Mouse (Mus musculus) hindbrain, embryonic 10.5 days (tissue): ENCODE data around the gene Tanc2. TPM values are rescaled to one million over a fixed set of nuclear protein-coding genes. Genes with fewer than 3 reads are reported as not detected.

Source experiments
- DNase-seq: peaks from one replicate; pipeline ENCODE4 v3.0.0-alpha.2; 2017; ENCODE audit warnings: low spot score
- H3K27ac ChIP-seq: fragments of 300-500 bp; sonication (generic); 2 replicates; pipeline ENCODE4 v1.5.1; 2016; ENCODE audit warnings: mild to moderate bottlenecking, moderate library complexity
- H3K27me3 ChIP-seq: fragments of 300-500 bp; sonication (generic); 2 replicates; pipeline ENCODE4 v1.6.1; 2016; ENCODE audit warnings: mild to moderate bottlenecking; ENCODE audit not compliant: poor library complexity, insufficient read depth, severe bottlenecking
- H3K36me3 ChIP-seq: fragments of 300-500 bp; sonication (generic); 2 replicates; pipeline ENCODE4 v1.6.1; 2016; ENCODE audit warnings: mild to moderate bottlenecking, moderate library complexity
- H3K4me1 ChIP-seq: fragments of 300-500 bp; sonication (generic); replicated peaks from 2 replicates; pipeline ENCODE4 v1.6.1; 2016; ENCODE audit warnings: mild to moderate bottlenecking
- H3K4me3 ChIP-seq: fragments of 300-500 bp; sonication (generic); 2 replicates; pipeline ENCODE4 v1.5.1; 2016; ENCODE audit warnings: mild to moderate bottlenecking, moderate library complexity
- H3K9me3 ChIP-seq: fragments of 300-500 bp; sonication (generic); 2 replicates; pipeline ENCODE4 v1.6.1; 2016; ENCODE audit warnings: mild to moderate bottlenecking, moderate library complexity
- WGBS: fragments of 180-500 bp; shearing (Covaris S2); methylation state at CpG from one replicate; pipeline ENCODE4 v1.1.7; 2016; 5-methylcytosine and 5-hydroxymethylcytosine counted together
- polyA plus RNA-seq: library from polyadenylated mRNA; unstranded; fragments of >200 nt; fragmentation: Nextera tagmentation; extraction: Ambion mirVana; gene quantifications from 2 replicates; pipeline ENCODE4 v1.2.1, GENCODE M21; 2016

The Tanc2 gene
- polyA plus RNA-seq, 1 experiment from 2014 or later, result 13.9 TPM

GRCm38 (mm10) chr11:105678996-105679395 is 89.2 kb downstream of the Tanc2 start:
- no peaks in the 10 kb centered on the region for H3K4me1 ChIP-seq
- no peak for DNase-seq
- H3K27me3 ChIP-seq, result no peaks in the 10 kb centered on the region
- 85% methylated on average over 1 of the region's 1 CpGs for WGBS
- no peak overlapping the region for H3K4me3 ChIP-seq
- no peak overlapping the region for H3K27ac ChIP-seq
- H3K9me3 ChIP-seq, result no peaks in the 10 kb centered on the region
- H3K36me3 ChIP-seq, result 0 out of 2 replicates have a peak, but pooled peaks cover 3% of the 10 kb centered on the region

- H3K4me1 ChIP-seq, result no peaks in the 10 kb centered on the region
- H3K9me3 ChIP-seq, result no peaks in the 10 kb centered on the region
- no peaks in the 10 kb centered on the region for H3K27me3 ChIP-seq
- DNase-seq, result no peak
- no peak overlapping the region for H3K4me3 ChIP-seq
- H3K36me3 ChIP-seq, result no peaks in the 10 kb centered on the region
- H3K27ac ChIP-seq, result no peak overlapping the region
Observed at GRCm38 (mm10) chr11:105684747-105685146, 95.0 kb downstream of the Tanc2 start.

DNA sequence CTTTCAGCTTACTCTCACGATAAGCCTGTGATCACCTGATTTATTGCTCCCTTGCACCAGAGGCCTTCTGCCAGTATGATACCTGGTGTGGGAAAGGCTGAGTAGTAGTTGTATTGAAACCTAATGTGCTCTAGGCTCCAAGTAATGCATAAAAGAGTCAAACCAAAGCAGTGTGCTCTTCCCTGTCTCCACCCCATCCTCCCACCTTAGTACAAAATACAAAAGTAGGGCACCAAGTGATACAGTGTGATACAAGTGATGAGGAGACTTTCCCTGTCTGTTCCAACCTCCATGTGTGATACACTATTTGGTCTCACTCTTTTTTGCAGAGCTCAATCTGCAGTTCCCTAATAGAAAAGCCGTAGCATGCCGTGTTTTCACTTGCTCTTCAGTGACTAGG is 110.7 kb downstream of the Tanc2 start:
- no peaks in the 10 kb centered on the region for H3K9me3 ChIP-seq
- 88% methylated on average over 3 of the region's 3 CpGs for WGBS
- DNase-seq, result no peak
- no peaks in the 10 kb centered on the region for H3K36me3 ChIP-seq
- H3K4me3 ChIP-seq, result no peak overlapping the region
- H3K27me3 ChIP-seq, result no peaks in the 10 kb centered on the region
- no peaks in the 10 kb centered on the region for H3K4me1 ChIP-seq
- H3K27ac ChIP-seq, result no peak overlapping the region

DNA sequence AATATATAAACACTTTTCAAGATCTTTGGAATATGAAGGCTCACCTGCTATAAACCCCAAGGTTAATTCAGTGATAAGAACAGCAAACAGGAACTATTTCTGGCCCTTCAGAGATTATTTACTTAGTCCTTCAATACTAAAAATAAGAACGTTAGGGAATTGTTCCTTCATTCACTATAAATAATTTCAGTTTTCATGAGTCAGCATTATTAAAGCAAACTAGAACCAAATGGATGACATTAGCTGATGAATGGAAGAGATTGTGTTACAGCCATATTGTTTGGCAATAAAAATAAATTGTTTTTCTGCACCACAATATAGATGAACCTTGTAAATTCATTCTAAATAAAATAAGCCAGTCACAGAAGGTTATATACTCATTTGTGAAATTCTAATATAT is 129.9 kb downstream of the Tanc2 start:
- 79% methylated on average over 1 of the region's 1 CpGs for WGBS
- Histone ChIP-seq H3K36me3 (no peaks in the 10 kb centered on the region), H3K27ac (no peak overlapping the region), H3K4me1 (no peaks in the 10 kb centered on the region), H3K27me3 (no peaks in the 10 kb centered on the region), H3K9me3 (no peaks in the 10 kb centered on the region), H3K4me3 (no peak overlapping the region)
- no peak for DNase-seq

DNA sequence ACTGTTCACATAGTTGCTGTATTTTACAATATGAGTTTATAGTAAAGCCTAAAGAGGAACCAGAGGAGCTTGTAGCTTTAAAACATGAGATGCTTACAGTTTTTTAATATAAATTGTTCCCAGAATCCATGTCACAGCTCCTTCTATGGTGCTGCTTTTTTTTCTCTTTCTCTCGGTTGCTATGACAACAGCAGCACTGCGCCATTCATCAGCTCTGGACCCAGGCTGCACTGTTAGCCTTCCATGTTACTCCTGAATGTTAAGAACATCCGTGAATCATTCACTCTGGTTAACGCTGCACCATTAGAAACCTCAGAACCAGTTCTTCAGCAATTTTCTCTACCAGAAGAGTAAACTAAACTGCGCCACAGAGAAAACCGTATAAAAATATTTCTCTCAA is 141.8 kb downstream of the Tanc2 start:
- H3K36me3 ChIP-seq, result no peaks in the 10 kb centered on the region
- H3K9me3 ChIP-seq, result no peaks in the 10 kb centered on the region
- no peaks in the 10 kb centered on the region for H3K27me3 ChIP-seq
- peaks cover 9% of the 10 kb centered on the region for H3K4me1 ChIP-seq
- H3K27ac ChIP-seq, result no peak overlapping the region
- peak; percentile 11 for DNase-seq
- 62% methylated on average over 6 of the region's 6 CpGs for WGBS
- H3K4me3 ChIP-seq, result no peak overlapping the region

DNA sequence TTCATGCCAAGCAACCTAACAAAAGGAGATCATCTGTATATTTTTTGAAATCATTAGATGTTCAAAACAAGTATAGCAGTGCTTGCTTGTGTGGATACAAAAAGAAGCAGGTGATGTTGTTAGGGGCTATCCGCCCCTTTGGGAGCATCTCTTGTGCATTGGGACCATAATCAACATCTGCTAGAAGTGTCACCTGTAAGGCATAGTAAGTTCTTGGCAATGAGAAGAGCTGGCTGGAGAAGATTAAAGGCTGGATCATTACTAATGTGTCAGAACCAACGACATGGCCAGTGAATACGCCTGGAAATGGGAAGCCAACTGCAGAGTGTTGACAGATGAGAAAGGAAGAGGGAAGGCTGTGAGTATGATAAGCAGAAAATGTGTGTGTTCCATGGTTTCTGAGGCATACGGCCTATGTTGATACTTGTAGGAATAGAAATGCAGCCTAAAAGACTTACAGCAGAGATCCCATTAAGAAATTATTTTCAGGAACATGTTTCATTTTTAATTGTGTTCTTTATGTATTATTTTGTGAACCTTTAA is 142.3 kb downstream of the Tanc2 start:
- H3K36me3 ChIP-seq, result peaks cover under 1% of the 10 kb centered on the region; the same call in 1 of the 2 replicates
- H3K27me3 ChIP-seq, result no peaks in the 10 kb centered on the region
- no peak overlapping the region for H3K4me3 ChIP-seq
- H3K9me3 ChIP-seq, result no peaks in the 10 kb centered on the region
- no peak overlapping the region for H3K27ac ChIP-seq
- WGBS, result 72% methylated on average over 4 of the region's 4 CpGs
- H3K4me1 ChIP-seq, result peaks cover 9% of the 10 kb centered on the region
- no peak for DNase-seq

DNA sequence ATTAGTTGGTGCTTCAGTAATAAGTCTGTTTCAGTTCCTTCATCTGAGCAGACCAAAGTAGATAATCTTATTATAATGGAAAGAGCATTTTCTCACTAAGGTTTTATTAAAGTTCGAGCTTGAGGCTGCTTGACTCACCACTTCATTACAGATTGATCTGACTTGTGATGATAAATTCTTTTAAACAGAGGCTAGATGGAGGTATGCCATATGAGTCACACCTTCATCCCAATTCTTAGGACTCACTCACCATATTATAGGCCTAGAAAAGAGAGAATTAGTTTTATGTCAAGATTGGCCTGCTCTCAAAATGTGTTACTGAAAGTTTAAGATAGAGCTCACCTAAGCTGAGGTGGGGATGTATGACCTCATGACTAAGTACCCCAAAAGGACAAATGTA is 153.4 kb downstream of the Tanc2 start:
- H3K4me1 ChIP-seq, result no peaks in the 10 kb centered on the region
- H3K27me3 ChIP-seq, result no peaks in the 10 kb centered on the region
- 91% methylated on average over 1 of the region's 1 CpGs for WGBS
- no peak for DNase-seq
- H3K4me3 ChIP-seq, result no peak overlapping the region
- no peaks in the 10 kb centered on the region for H3K36me3 ChIP-seq
- H3K9me3 ChIP-seq, result no peaks in the 10 kb centered on the region
- no peak overlapping the region for H3K27ac ChIP-seq

DNA sequence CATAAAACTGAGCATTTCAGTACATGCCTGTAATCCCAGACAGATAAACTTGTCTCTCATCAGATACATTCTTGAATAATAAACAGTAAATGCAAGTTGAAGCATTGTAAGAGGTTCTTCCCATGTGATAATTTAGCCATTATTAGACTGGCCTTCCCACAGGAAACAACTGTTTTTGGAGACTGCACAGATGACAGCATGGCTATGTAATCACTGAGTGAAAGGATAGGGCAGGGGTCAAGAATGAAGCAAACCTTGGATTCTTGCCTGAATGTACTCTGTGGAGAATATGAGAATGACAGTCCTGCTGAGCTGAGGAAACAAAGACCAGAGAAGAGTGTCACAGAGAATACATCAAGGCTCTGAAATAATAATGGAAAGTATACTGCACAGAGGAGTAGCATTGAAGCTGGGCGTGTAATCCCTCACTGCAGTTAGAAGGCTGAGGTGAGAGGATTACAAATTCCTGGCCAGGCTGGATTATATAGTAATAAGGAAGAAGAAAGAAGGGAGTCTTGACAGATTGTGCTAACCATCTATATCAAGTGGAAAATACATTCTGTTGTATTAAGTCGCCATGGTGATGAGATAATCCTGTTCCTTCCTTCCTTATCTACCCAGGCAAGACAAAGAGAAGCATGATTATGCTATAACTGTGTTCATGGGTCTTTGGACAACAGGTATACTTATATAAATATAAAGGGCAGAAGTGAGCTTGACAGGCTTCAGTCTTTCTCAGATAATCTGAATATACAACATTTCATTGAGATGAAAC is 159.7 kb downstream of the Tanc2 start:
- WGBS, result 64% methylated on average over 2 of the region's 2 CpGs
- H3K27ac ChIP-seq, result no peak overlapping the region
- H3K4me3 ChIP-seq, result no peak overlapping the region

GRCm38 (mm10) chr11:105758561-105759203 is 168.9 kb downstream of the Tanc2 start:
- peak; percentile 28 for DNase-seq

More for the DNA sequence above, 159.7 kb downstream of the Tanc2 start:
- H3K4me1 ChIP-seq, result 0 out of 2 replicates have a peak, but pooled peaks cover 8% of the 10 kb centered on the region
- no peaks in the 10 kb centered on the region for H3K27me3 ChIP-seq
- DNase-seq, result no peak
- H3K36me3 ChIP-seq, result no peaks in the 10 kb centered on the region
- H3K9me3 ChIP-seq, result no peaks in the 10 kb centered on the region

DNA sequence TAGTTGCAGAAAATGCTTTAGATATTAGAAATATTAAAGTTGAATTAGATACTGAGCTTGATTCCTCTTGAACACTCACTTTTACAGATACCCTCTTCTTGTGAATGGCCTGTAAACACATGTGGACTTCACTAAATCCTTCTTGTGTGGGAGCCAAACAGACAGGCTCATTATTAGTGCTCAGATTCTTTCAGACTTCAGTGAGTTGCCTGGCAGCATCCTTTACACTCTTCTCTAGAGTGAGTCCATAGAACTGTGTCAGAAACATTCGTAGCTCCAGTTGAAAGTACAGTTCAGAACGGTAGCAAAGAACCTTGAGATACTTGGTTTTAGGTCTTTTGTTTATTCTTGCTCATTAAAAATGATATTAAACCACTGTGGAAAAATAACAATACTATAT is 169.6 kb downstream of the Tanc2 start:
- peaks cover 31% of the 10 kb centered on the region for H3K4me1 ChIP-seq
- DNase-seq, result peak; percentile 9
- H3K36me3 ChIP-seq, result no peaks in the 10 kb centered on the region
- H3K4me3 ChIP-seq, result peak overlapping the region; percentile 27; the same call in 1 of the 2 replicates
- no peaks in the 10 kb centered on the region for H3K9me3 ChIP-seq
- WGBS, result 15% methylated on average over 2 of the region's 2 CpGs
- no peaks in the 10 kb centered on the region for H3K27me3 ChIP-seq
- H3K27ac ChIP-seq, result peak overlapping the region; percentile 79

More at GRCm38 (mm10) chr11:105758561-105759203, 168.9 kb downstream of the Tanc2 start:
- H3K4me1 ChIP-seq, result peaks cover 31% of the 10 kb centered on the region
- no peaks in the 10 kb centered on the region for H3K27me3 ChIP-seq
- 18% methylated on average over 7 of the region's 7 CpGs for WGBS
- peak overlapping the region; percentile 27 for H3K4me3 ChIP-seq
- no peaks in the 10 kb centered on the region for H3K36me3 ChIP-seq
- no peaks in the 10 kb centered on the region for H3K9me3 ChIP-seq
- H3K27ac ChIP-seq, result peak overlapping the region; percentile 79

DNA sequence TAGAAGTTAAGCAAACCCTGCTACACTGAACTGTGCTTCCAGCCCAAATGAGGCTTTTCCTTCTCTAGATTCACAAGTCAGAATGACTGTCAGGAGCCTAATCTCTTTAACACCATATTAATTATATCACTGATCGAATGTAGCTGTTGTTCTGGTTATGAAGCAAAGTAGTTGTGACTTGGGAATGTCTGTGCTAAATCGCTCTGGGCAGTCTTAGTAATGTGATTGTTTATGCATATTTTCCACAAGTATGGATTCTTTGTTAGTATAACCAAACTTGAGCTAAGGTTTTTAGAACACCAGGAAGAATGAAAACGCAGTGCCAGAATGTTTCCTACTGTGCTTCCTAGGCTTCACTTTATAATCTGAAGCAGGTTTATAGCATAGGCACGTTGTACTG is 170.6 kb downstream of the Tanc2 start:
- H3K27me3 ChIP-seq, result no peaks in the 10 kb centered on the region
- no peak overlapping the region for H3K4me3 ChIP-seq
- H3K4me1 ChIP-seq, result peaks cover 31% of the 10 kb centered on the region
- WGBS, result 37% methylated on average over 4 of the region's 4 CpGs
- H3K9me3 ChIP-seq, result no peaks in the 10 kb centered on the region
- no peaks in the 10 kb centered on the region for H3K36me3 ChIP-seq
- no peak for DNase-seq
- peak overlapping the region; percentile 79 for H3K27ac ChIP-seq

DNA sequence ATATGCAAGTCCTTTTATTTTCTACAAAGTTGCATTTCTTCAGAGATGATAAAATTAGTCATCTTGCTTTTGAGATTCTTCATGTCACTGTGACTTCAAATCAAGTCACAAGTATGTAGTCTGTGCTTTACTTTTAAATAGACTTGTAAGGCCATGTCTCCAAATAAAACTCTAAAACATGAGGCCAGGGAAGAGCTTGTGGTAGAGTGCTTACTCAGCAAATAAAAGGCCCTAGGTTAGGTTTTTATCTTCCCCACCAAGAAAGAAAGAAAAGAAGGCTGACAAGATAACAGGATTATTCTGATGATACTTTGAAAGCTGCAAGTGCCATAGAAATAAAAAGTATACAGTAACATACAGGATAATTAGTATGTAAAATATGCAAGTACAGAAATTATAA is 188.0 kb downstream of the Tanc2 start:
- Histone ChIP-seq H3K27me3 (no peaks in the 10 kb centered on the region), H3K9me3 (no peaks in the 10 kb centered on the region), H3K4me1 (no peaks in the 10 kb centered on the region), H3K36me3 (peaks cover 9% of the 10 kb centered on the region), H3K4me3 (no peak overlapping the region), H3K27ac (no peak overlapping the region)
- DNase-seq, result no peak

GRCm38 (mm10) chr11:105792501-105792900 is 202.7 kb downstream of the Tanc2 start:
- Histone ChIP-seq H3K36me3 (no peaks in the 10 kb centered on the region), H3K9me3 (0 out of 2 replicates have a peak, but pooled peaks cover 3% of the 10 kb centered on the region), H3K4me3 (no peak overlapping the region), H3K27ac (no peak overlapping the region), H3K27me3 (no peaks in the 10 kb centered on the region), H3K4me1 (no peaks in the 10 kb centered on the region)
- DNase-seq, result no peak
